Mouse (Mus musculus): Measurements from ENCODE around the gene Gpc4. TPM values are rescaled to one million over a fixed set of nuclear protein-coding genes. Genes with fewer than 3 reads are reported as not detected.

The Gpc4 gene
- total RNA-seq, 1 experiment = 56.5 TPM

DNA sequence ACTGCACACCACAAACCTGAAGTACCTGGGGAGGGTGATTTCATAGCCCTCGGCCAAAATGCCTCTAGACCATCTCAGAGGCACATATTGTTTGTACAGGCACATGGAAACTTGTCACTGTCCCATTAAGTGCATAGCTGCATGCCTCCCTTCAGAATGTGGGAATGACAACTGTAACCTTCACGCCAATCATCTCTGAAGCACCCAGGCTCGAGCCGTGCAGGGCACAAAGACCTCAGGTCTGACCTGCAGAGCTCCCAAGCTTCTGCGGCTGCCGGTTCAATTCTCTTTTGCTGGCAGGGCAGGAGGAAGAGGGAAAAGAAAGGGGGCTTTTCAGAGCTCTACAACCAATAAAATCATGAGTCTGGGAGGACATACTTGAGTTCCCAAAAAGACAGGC lies 2.3 kb downstream of the Gpc4 start:
- Histone ChIP-seq H3K4me3 (ENCODE audit: insufficient read depth in 1 of 2, low read depth in 1 of 2, low read length in 2 of 2, poor library complexity in 1 of 2, severe bottlenecking in 1 of 2) (peak overlapping the region; percentile 16 to 72; a peak in 2 of 4 replicates), H3K27ac (ENCODE audit: insufficient read depth, low read depth, low read length, poor library complexity, severe bottlenecking) (no peak overlapping the region), H3K4me1 (ENCODE audit: control insufficient read depth in 2 of 2, insufficient read depth in 2 of 2, low read length in 2 of 2, poor library complexity in 1 of 2) (peaks cover 0 to 6% of the 10 kb centered on the region in 2 experiments; a peak in 2 of 4 replicates), H3K9ac (ENCODE audit: insufficient read depth, low read depth, low read length, poor library complexity, severe bottlenecking) (no peak overlapping the region), H3K36me3 (ENCODE audit: control insufficient read depth, insufficient read depth, low read length, poor library complexity, severe bottlenecking) (no peaks in the 10 kb centered on the region; the same call in 1 of the 2 replicates), H3K9me3 (ENCODE audit: control insufficient read depth, insufficient read depth, low read depth, low read length) (no peaks in the 10 kb centered on the region)
- in situ Hi-C loops (cut with MboI; ENCODE audit: low sequenced_read_pairs in 2 of 2, unreplicated experiment in 2 of 2) = no loop called here
- DNase-seq (ENCODE audit: low read depth, low spot score) = no peak
- no peak for TF ChIP-seq CHD2 (IDR thresholded peaks at IDR 0.05; ENCODE audit: low read depth, low read length)
- no peak for TF ChIP-seq ZC3H11A (IDR thresholded peaks at IDR 0.05; ENCODE audit: borderline replicate concordance, low read depth, low read length)
- TF ChIP-seq MAFK (IDR thresholded peaks at IDR 0.05; ENCODE audit: insufficient read depth, low read depth, low read length) = no peak
- TF ChIP-seq ZNF384 (IDR thresholded peaks at IDR 0.05; ENCODE audit: low read depth, low read length) = no peak
- TF ChIP-seq HCFC1 (IDR thresholded peaks at IDR 0.05; ENCODE audit: borderline replicate concordance, insufficient read depth, low read length) = no peak

DNA sequence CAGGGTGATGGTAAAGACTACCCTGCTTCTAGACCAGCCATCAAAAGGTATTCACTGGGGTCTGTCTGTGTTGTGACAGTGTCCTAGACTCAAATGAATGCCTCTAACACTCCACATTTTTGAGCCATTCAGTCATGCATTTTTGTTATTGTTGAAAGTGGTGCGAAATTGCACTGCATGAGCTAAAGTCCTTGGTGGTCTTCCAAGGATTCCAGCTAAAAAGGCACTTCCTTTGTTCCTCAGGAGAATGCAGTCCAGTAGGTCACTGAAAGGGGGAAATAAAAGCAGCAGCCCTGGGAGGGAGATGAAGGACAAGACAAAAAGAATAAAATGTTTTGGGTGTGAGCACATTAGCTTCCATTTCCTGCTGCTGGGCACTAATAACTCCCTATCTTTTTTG lies 2.8 kb downstream of the Gpc4 start:
- Histone ChIP-seq H3K9me3 (ENCODE audit: control insufficient read depth, insufficient read depth, low read depth, low read length) (no peaks in the 10 kb centered on the region), H3K9ac (ENCODE audit: insufficient read depth, low read depth, low read length, poor library complexity, severe bottlenecking) (no peak overlapping the region), H3K4me1 (ENCODE audit: control insufficient read depth in 2 of 2, insufficient read depth in 2 of 2, low read length in 2 of 2, poor library complexity in 1 of 2) (peaks cover 0 to 6% of the 10 kb centered on the region in 2 experiments; a peak in 2 of 4 replicates), H3K4me3 (ENCODE audit: insufficient read depth in 1 of 2, low read depth in 1 of 2, low read length in 2 of 2, poor library complexity in 1 of 2, severe bottlenecking in 1 of 2) (no peak overlapping the region), H3K36me3 (ENCODE audit: control insufficient read depth, insufficient read depth, low read length, poor library complexity, severe bottlenecking) (no peaks in the 10 kb centered on the region; the same call in 1 of the 2 replicates), H3K27ac (ENCODE audit: insufficient read depth, low read depth, low read length, poor library complexity, severe bottlenecking) (no peak overlapping the region)
- DNase-seq (ENCODE audit: low read depth, low spot score) = no peak
- in situ Hi-C loops (cut with MboI; ENCODE audit: low sequenced_read_pairs in 2 of 2, unreplicated experiment in 2 of 2) = no loop called here
- TF ChIP-seq HCFC1 (IDR thresholded peaks at IDR 0.05; ENCODE audit: borderline replicate concordance, insufficient read depth, low read length) (no peak), ZC3H11A (IDR thresholded peaks at IDR 0.05; ENCODE audit: borderline replicate concordance, low read depth, low read length) (no peak), ZNF384 (IDR thresholded peaks at IDR 0.05; ENCODE audit: low read depth, low read length) (no peak), MAFK (IDR thresholded peaks at IDR 0.05; ENCODE audit: insufficient read depth, low read depth, low read length) (no peak), CHD2 (IDR thresholded peaks at IDR 0.05; ENCODE audit: low read depth, low read length) (no peak)

DNA sequence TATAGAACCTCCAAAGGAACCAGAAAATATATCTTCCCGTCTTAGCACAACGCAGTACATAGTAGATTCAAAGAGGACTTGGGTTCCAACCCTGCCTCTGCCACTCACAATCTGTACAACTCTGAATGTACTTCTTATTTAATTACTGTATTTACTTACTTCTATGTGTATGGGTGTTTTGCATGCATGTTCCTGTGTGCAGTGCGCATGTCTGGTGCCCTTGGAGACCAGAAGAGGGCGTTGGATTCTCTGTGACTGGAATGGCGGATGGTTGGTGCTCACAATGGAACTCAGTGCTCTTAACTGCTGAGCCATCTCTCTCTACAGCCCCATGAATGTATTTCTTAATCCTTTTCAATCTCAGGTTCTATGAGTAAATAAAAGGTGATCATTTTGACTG lies 5.4 kb downstream of the Gpc4 start:
- Histone ChIP-seq H3K4me3 (ENCODE audit: insufficient read depth in 1 of 2, low read depth in 1 of 2, low read length in 2 of 2, poor library complexity in 1 of 2, severe bottlenecking in 1 of 2) (no peak overlapping the region), H3K4me1 (ENCODE audit: control insufficient read depth in 2 of 2, insufficient read depth in 2 of 2, low read length in 2 of 2, poor library complexity in 1 of 2) (peaks cover 0 to 3% of the 10 kb centered on the region in 2 experiments; a peak in 1 of 4 replicates), H3K9me3 (ENCODE audit: control insufficient read depth, insufficient read depth, low read depth, low read length) (no peaks in the 10 kb centered on the region), H3K27ac (ENCODE audit: insufficient read depth, low read depth, low read length, poor library complexity, severe bottlenecking) (no peak overlapping the region), H3K36me3 (ENCODE audit: control insufficient read depth, insufficient read depth, low read length, poor library complexity, severe bottlenecking) (no peaks in the 10 kb centered on the region; the same call in 1 of the 2 replicates), H3K9ac (ENCODE audit: insufficient read depth, low read depth, low read length, poor library complexity, severe bottlenecking) (no peak overlapping the region)
- no peak for DNase-seq (ENCODE audit: low read depth, low spot score)
- in situ Hi-C loops (cut with MboI; ENCODE audit: low sequenced_read_pairs in 2 of 2, unreplicated experiment in 2 of 2) = no loop called here
- TF ChIP-seq HCFC1 (IDR thresholded peaks at IDR 0.05; ENCODE audit: borderline replicate concordance, insufficient read depth, low read length) (no peak), MAFK (IDR thresholded peaks at IDR 0.05; ENCODE audit: insufficient read depth, low read depth, low read length) (no peak), ZC3H11A (IDR thresholded peaks at IDR 0.05; ENCODE audit: borderline replicate concordance, low read depth, low read length) (no peak), CHD2 (IDR thresholded peaks at IDR 0.05; ENCODE audit: low read depth, low read length) (no peak), ZNF384 (IDR thresholded peaks at IDR 0.05; ENCODE audit: low read depth, low read length) (no peak)

DNA sequence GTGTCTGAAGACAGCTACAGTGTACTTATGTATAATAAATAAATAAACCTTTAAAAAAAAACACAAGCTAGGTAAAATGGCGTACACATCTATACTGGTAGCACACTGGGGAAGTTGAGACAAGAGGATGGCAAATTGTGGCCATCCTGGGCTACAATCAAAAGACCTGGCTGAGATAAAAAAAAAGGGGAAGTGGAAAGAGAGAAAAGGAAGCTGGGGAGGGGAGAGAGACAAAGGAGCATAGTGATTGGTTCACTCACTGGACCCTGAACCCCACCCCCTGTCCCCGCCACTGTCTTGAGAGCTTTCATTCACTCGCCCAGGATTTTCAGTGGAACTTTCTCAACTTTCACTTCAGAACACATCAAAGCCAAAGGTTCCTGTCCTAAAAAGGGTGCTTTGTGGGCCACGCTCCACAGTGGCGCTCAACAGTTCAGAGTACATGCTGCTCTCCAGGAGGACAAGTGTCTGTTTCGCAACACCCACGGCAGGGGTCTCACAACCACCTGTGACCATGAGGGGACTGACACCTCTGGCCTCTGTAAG lies 9.6 kb downstream of the Gpc4 start:
- Histone ChIP-seq H3K9me3 (ENCODE audit: control insufficient read depth, insufficient read depth, low read depth, low read length) (no peaks in the 10 kb centered on the region), H3K4me1 (ENCODE audit: control insufficient read depth in 2 of 2, insufficient read depth in 2 of 2, low read length in 2 of 2, poor library complexity in 1 of 2) (no peaks in the 10 kb centered on the region; a peak in 1 of 4 replicates), H3K27ac (ENCODE audit: insufficient read depth, low read depth, low read length, poor library complexity, severe bottlenecking) (no peak overlapping the region), H3K36me3 (ENCODE audit: control insufficient read depth, insufficient read depth, low read length, poor library complexity, severe bottlenecking) (no peaks in the 10 kb centered on the region), H3K4me3 (ENCODE audit: insufficient read depth in 1 of 2, low read depth in 1 of 2, low read length in 2 of 2, poor library complexity in 1 of 2, severe bottlenecking in 1 of 2) (no peak overlapping the region), H3K9ac (ENCODE audit: insufficient read depth, low read depth, low read length, poor library complexity, severe bottlenecking) (no peak overlapping the region)
- in situ Hi-C loops (cut with MboI; ENCODE audit: low sequenced_read_pairs in 2 of 2, unreplicated experiment in 2 of 2) = no loop called here
- TF ChIP-seq ZNF384 (IDR thresholded peaks at IDR 0.05; ENCODE audit: low read depth, low read length) (no peak), CHD2 (IDR thresholded peaks at IDR 0.05; ENCODE audit: low read depth, low read length) (no peak), HCFC1 (IDR thresholded peaks at IDR 0.05; ENCODE audit: borderline replicate concordance, insufficient read depth, low read length) (no peak), ZC3H11A (IDR thresholded peaks at IDR 0.05; ENCODE audit: borderline replicate concordance, low read depth, low read length) (no peak), MAFK (IDR thresholded peaks at IDR 0.05; ENCODE audit: insufficient read depth, low read depth, low read length) (no peak)
- DNase-seq (ENCODE audit: low read depth, low spot score) = no peak
